Mouse (Mus musculus): Measurements from ENCODE around the gene Pik3cg.

DNA sequence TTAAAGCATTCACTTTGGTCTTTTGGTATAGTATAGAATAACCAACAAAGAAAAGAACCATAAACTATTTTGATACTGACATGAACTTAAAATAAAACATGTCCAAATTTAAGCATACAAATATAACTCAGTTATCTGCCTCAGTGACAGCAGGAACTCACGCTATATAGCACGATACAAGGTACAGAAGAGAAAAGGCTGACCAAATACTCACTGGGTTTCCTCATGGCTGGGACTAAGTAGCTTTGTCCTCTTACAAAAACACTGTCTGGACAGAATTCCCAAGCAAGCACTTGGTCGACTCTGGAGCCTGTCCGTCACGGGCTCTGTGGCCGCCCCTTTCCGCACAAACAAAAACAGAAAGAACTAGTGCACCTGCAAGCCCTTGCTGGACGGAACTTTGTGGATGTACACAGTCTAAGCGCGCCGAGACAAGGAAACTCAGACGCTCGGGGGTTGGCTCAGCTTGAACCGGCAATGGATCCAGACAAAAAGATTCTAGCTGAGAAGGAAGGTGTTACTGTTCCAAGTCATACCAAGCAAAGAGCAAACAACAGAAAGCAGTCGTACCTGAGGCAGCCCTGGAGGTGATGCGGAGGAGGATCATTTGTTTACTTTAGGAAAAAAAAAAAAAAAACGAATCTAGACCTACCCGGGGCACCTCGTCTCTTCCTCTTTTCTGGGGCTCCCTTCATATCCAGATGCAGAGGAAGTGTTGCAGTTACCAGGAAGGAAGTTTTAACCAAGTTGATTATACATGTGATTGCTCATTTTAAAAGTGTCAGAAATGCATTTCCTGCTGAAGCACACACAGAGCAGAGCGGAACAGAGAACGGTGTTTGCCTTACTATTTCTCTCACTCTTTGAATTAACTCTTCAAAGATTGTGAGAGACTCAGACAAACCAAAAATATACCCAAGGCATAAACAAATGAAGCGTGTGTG lies at the start of gene Pik3cg:
- no peak for TF ChIP-seq CTCF (IDR thresholded peaks at IDR 0.05; ENCODE audit: extremely low read depth, insufficient read depth, low read length)
- no peak for TF ChIP-seq POLR2A (IDR thresholded peaks at IDR 0.05; ENCODE audit: extremely low read depth, insufficient read depth, low read length)
